Mouse (Mus musculus) kidney, embryonic 15.5 days (tissue): Measurements from ENCODE around the gene Ifitm10. TPM values are rescaled to one million over a fixed set of nuclear protein-coding genes. Genes with fewer than 3 reads are reported as not detected.
"Not testable (repeated sequence)": the region's sequence is repeated elsewhere in the genome, so short reads cannot be mapped to it uniquely, and the experiment has no call there.

Experiments
- ATAC-seq: fragments of 200-750 bp; cut with Nextera tagmentation; replicated peaks from 2 replicates; pipeline ENCODE4 v1.8.0; 2017; ENCODE audit warnings: moderate TSS enrichment; ENCODE audit not compliant: low FRiP score
- H3K27ac ChIP-seq: fragments of 300-500 bp; sonication (generic); 2 replicates; pipeline ENCODE4 v1.5.1; 2015; ENCODE audit warnings: mild to moderate bottlenecking, inconsistent platforms
- H3K27me3 ChIP-seq: fragments of 300-500 bp; sonication (generic); 2 replicates; pipeline ENCODE4 v1.6.1; 2015; ENCODE audit warnings: inconsistent platforms
- H3K36me3 ChIP-seq: fragments of 300-500 bp; sonication (generic); 2 replicates; pipeline ENCODE4 v1.6.1; 2015; ENCODE audit warnings: inconsistent platforms
- H3K4me1 ChIP-seq: fragments of 300-500 bp; sonication (generic); 2 replicates; pipeline ENCODE4 v1.6.1; 2015; ENCODE audit warnings: inconsistent platforms
- H3K4me2 ChIP-seq: fragments of 300-500 bp; sonication (generic); 2 replicates; pipeline ENCODE4 v1.6.1; 2015; ENCODE audit warnings: moderate library complexity, mild to moderate bottlenecking, inconsistent platforms
- H3K4me3 ChIP-seq: fragments of 300-500 bp; sonication (generic); replicated peaks from 2 replicates; pipeline ENCODE4 v1.5.1; 2015; ENCODE audit warnings: mild to moderate bottlenecking, inconsistent platforms
- H3K9ac ChIP-seq: fragments of 300-500 bp; sonication (generic); 2 replicates; pipeline ENCODE4 v1.6.1; 2015; ENCODE audit warnings: mild to moderate bottlenecking, inconsistent platforms
- H3K9me3 ChIP-seq: fragments of 300-500 bp; sonication (generic); replicated peaks from 2 replicates; pipeline ENCODE4 v1.6.1; 2016; ENCODE audit warnings: inconsistent platforms
- whole genome bisulfite sequencing: fragments of 180-500 bp; shearing (Covaris S2); methylation state at CpG from one replicate; pipeline ENCODE4 v1.1.7; 2015; ENCODE audit warnings: mixed read lengths; 5-methylcytosine and 5-hydroxymethylcytosine counted together
- polyA plus RNA-seq: library from polyadenylated mRNA; unstranded; fragments of >200 nt; fragmentation: Nextera tagmentation; extraction: Ambion mirVana; gene quantifications from 2 replicates; pipeline ENCODE4 v1.2.1, GENCODE M21; 2015

Ifitm10 gene
- 1.8 and 2.3 TPM in 2 replicates for polyA plus RNA-seq

DNA sequence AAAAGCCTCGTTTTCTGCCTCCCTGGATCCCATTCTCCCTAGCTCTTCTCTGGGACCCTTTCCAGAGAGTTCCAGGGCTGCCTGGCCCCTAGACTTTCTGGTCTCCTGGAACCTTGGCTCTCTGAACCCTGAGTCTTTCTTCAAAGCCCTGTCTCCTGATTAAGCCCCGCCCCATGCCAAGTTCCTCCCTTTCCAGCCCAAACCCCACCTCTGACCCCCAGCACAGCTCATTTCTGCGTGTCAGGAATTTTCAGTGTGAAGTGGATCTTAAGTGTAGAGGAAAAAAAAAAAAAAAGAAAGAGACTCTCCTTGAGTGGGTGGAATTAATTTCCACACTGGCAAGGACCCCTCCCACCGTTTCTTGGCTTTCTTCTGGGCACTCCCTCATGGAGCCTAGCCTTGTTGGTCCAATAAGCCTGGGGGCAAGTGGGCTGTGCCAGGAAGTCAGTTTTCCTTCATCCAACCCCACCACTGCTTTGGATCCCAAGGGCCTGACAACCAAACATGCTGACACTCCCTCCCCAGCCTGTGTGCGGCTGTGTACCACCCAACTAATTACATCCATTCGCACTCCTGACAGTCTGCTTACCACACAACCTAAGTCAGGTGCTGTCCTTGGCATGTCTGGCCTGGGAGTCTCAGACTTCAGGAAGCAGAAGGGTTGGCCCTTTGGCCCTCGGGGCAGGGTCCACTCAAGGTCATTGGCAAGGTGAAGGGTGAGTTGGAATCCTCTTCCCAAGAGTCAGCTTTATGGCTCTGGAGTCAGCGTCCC is at the start of gene Ifitm10:
Gene Ifitm10 (minus strand): TSS at position 113 of the 772 bp plus-strand sequence.
- Histone ChIP-seq H3K9me3 (no peaks in the 10 kb centered on the region), H3K4me3 (peak within 1 kb of the TSS; percentile 47; the same call in 1 of the 2 replicates), H3K27ac (no peak within 1 kb of the TSS), H3K4me1 (peaks cover 31% of the 10 kb centered on the region), H3K4me2 (peak within 1 kb of the TSS; percentile 91), H3K9ac (peak within 1 kb of the TSS; percentile 31; the same call in 1 of the 2 replicates), H3K36me3 (peaks cover 35% of the 10 kb centered on the region), H3K27me3 (peaks cover 41% of the 10 kb centered on the region)
- 68% methylated on average over 8 of the region's 8 CpGs for WGBS
- no peak for ATAC-seq

DNA sequence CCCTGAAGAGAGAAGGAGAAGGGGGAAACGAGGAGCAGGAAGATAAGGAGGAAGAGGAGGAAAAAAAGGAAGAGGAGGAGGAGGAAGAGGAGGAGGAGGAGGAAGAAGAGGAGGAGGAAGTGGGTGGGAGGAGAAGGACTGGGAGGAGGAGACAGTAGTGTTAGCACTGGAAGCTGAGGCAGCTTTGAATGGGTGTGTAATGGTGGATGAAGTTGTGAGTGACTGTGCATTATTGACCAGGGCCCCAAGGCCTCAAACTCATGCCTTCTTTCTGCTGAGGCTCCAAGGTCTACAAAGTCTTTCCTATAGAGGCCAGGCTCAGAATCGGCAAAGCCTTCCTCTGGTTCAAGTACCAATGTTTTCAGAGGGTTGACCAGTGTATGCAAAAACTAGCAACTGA is 48.3 kb upstream of the Ifitm10 start:
- WGBS: 78% methylated on average over 2 of the region's 2 CpGs
- H3K4me1 ChIP-seq: peaks cover 15% of the 10 kb centered on the region
- ATAC-seq: no peak
- H3K9ac ChIP-seq: no peak overlapping the region
- no peaks in the 10 kb centered on the region for H3K36me3 ChIP-seq
- H3K27ac ChIP-seq: no peak overlapping the region
- no peaks in the 10 kb centered on the region for H3K27me3 ChIP-seq
- H3K9me3 ChIP-seq: no peaks in the 10 kb centered on the region
- no peak overlapping the region for H3K4me3 ChIP-seq
- H3K4me2 ChIP-seq: no peak overlapping the region

DNA sequence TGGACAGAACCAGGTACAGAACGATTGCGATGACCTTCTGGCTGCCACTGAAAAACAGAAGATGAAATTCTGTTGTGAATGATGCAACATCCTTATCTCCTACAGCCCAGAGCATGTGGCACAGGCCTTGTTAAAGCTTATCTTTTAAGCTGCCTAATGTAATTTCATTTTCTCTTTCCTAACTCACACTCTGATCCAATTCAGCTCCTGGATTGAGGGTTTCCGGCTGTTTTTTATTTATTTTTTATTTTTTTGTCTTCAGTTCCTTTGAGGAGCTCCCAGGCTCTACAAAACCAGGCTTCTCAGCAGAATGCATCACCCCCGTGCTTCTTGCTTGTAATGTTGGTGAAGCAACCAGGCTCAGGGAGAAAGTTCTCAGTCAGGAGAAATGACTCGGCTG is 46.3 kb upstream of the Ifitm10 start:
- H3K27ac ChIP-seq: no peak overlapping the region
- H3K36me3 ChIP-seq: no peaks in the 10 kb centered on the region
- H3K27me3 ChIP-seq: no peaks in the 10 kb centered on the region
- no peak overlapping the region for H3K4me2 ChIP-seq
- no peak overlapping the region for H3K9ac ChIP-seq
- H3K4me3 ChIP-seq: no peak overlapping the region
- no peaks in the 10 kb centered on the region for H3K4me1 ChIP-seq
- H3K9me3 ChIP-seq: no peaks in the 10 kb centered on the region
- no peak for ATAC-seq
- WGBS: 77% methylated on average over 5 of the region's 5 CpGs

DNA sequence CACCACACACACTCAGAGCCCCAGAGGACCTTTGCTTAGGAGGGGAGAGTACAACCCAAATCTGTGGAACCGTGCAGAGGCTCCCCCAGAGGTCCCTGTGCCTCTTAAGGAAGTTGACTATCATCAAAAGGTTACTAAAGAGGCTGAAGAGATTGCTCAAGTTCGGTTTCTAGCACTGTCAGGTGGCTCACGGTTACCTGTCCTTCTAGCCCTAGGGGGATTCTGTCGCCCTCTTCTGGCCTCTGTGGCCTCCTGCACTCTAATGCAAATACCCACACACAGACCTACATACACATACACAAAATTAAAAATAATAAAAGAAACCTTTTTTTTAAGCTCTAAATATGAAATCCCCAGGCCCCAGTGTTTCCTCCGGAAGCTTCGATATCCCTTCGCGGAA is 45.1 kb upstream of the Ifitm10 start:
- ATAC-seq: no peak
- H3K27me3 ChIP-seq: no peaks in the 10 kb centered on the region
- no peaks in the 10 kb centered on the region for H3K9me3 ChIP-seq
- H3K27ac ChIP-seq: no peak overlapping the region
- no peaks in the 10 kb centered on the region for H3K4me1 ChIP-seq
- no peaks in the 10 kb centered on the region for H3K36me3 ChIP-seq
- no peak overlapping the region for H3K9ac ChIP-seq
- H3K4me2 ChIP-seq: no peak overlapping the region
- no peak overlapping the region for H3K4me3 ChIP-seq
- WGBS: 91% methylated on average over 8 of the region's 8 CpGs

DNA sequence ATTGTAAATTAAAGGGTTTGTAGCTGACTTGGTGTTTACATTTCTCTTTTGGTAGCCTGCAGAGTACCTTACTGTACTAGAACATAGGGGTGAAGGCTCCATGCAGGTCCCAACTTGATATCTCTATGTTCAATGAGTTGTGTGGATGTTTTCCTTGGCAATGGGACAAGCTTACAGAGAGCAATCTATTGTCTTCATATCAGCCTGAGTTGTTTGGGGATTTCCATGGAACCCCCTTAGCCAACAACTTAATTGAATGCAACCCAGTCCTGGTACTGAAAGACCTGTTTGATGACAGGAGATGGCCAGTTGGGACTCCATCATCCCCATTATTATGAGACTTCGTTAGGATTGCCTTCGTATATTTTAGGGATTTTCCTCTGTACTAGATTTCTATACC is 44.5 kb upstream of the Ifitm10 start:
- no peak overlapping the region for H3K27ac ChIP-seq
- H3K36me3 ChIP-seq: no peaks in the 10 kb centered on the region
- no peaks in the 10 kb centered on the region for H3K9me3 ChIP-seq
- H3K4me2 ChIP-seq: no peak overlapping the region
- no peaks in the 10 kb centered on the region for H3K27me3 ChIP-seq
- ATAC-seq: no peak
- H3K4me3 ChIP-seq: no peak overlapping the region
- H3K9ac ChIP-seq: no peak overlapping the region
- 89% methylated on average over 2 of the region's 2 CpGs for WGBS
- H3K4me1 ChIP-seq: no peaks in the 10 kb centered on the region

DNA sequence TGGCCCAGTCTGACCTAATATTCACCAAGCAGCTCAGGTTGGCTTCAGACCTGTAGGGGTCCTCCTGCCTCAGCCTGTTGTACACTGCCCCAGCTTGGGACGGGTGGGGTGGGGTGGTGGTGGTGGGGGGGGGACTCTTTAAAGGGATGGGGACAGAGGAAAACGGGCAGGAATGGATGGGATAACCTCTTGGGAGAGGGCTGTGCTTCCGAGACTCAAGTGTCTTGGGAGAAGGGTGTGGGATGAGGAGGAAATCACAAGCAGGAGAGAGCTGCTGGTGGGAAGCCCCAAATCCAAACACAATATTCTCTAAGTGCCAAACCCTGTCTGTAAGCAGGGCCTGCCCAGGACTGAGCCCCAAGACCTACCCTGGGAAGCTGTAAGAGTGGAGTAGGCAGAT is 42.7 kb upstream of the Ifitm10 start:
- Histone ChIP-seq H3K9ac (no peak overlapping the region), H3K4me1 (no peaks in the 10 kb centered on the region), H3K4me2 (no peak overlapping the region), H3K4me3 (no peak overlapping the region), H3K36me3 (no peaks in the 10 kb centered on the region), H3K9me3 (no peaks in the 10 kb centered on the region), H3K27me3 (no peaks in the 10 kb centered on the region), H3K27ac (no peak overlapping the region)
- ATAC-seq: no peak
- 73% methylated on average over 3 of the region's 3 CpGs for WGBS

DNA sequence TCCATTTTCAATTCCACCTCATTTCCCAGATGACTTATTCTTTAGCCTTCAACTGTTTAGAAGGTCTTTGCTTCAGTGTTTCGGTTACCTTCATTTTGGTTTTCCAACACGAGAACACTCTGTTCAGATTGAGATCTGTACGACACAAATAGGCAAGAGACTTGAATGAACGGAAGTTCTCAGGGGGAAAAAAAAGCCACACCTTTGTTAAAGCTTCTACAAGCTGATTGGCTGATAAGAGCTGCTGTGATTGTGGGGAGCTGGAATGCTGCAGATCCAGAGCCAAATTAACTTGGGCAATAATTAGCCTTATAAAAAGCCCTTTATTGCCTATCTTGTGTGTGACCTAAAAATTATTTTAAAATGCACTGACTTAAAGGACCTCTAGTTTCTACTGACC is 41.8 kb upstream of the Ifitm10 start:
- Histone ChIP-seq H3K27me3 (no peaks in the 10 kb centered on the region), H3K4me1 (no peaks in the 10 kb centered on the region), H3K4me2 (no peak overlapping the region), H3K4me3 (no peak overlapping the region), H3K9me3 (no peaks in the 10 kb centered on the region), H3K27ac (peak overlapping the region; percentile 29), H3K36me3 (no peaks in the 10 kb centered on the region), H3K9ac (no peak overlapping the region)
- no peak for ATAC-seq
- 53% methylated on average over 4 of the region's 4 CpGs for WGBS

DNA sequence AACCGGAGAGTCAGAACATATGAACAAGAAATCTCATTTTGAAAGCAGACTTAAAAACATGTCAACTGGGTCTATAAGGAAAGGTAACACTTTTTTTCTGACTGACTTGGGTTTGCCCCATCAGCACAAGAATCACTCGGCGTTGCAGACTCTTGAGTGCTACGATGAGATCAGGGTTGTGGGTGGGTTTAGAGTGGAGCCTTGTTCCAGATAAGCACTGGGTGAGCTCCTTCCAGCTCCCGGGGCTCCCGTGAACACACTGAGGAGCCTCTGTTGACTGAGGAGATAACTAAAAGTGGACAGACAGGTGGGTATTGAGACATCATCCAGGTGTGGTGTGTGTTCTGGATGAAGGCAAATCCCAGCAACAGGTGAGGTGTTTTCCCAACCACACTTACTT is 39.7 kb upstream of the Ifitm10 start:
- H3K9me3 ChIP-seq: no peaks in the 10 kb centered on the region
- H3K4me1 ChIP-seq: no peaks in the 10 kb centered on the region
- no peak overlapping the region for H3K9ac ChIP-seq
- H3K27me3 ChIP-seq: no peaks in the 10 kb centered on the region
- H3K4me3 ChIP-seq: no peak overlapping the region
- whole genome bisulfite sequencing: 93% methylated on average over 6 of the region's 6 CpGs
- ATAC-seq: no peak
- H3K36me3 ChIP-seq: no peaks in the 10 kb centered on the region
- H3K4me2 ChIP-seq: no peak overlapping the region
- H3K27ac ChIP-seq: no peak overlapping the region

DNA sequence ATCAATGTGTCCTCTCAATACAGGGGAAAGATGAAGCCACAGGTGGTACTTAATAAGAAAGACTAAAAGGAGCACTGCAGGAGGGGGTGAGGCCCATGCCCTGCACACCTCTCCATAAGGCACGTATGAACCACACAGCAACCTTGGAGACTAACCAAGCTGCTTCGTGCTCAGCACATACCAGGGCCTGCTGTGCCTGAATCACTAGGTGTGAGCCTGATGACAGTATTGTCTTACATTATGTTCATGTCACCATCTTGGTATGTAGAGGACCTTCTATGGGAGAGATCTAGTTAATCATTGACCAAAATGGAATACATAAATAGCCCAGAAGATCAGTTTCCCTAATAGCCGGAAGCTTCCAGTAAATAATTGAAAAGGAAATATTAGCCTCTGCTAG is 36.0 kb upstream of the Ifitm10 start:
- Histone ChIP-seq H3K4me1 (no peaks in the 10 kb centered on the region), H3K27ac (no peak overlapping the region), H3K4me2 (no peak overlapping the region), H3K9me3 (no peaks in the 10 kb centered on the region), H3K9ac (no peak overlapping the region), H3K27me3 (no peaks in the 10 kb centered on the region), H3K36me3 (no peaks in the 10 kb centered on the region), H3K4me3 (no peak overlapping the region)
- no peak for ATAC-seq
- WGBS: 77% methylated on average over 3 of the region's 3 CpGs

DNA sequence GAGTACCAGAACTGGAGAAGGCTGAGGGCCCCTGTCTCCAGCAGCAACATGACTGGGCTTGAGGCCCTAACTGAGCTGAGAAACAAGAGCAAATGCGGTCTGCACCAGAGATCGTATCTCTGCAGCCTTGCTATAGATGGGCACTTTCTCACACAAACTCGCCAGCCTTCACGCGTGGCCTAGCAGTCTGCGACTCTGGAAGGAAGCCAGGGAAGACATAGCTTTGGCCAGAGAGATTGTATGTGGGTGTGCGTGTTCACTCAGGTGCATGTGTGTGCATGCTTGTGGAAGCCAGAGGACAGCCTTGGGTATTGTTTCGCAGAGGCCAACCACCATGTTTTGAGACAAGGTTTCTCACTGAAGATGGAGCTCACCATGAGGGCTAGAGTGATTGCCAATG is 35.1 kb upstream of the Ifitm10 start:
- Histone ChIP-seq H3K36me3 (no peaks in the 10 kb centered on the region), H3K4me2 (no peak overlapping the region), H3K9me3 (no peaks in the 10 kb centered on the region), H3K27me3 (no peaks in the 10 kb centered on the region), H3K9ac (no peak overlapping the region), H3K4me3 (no peak overlapping the region), H3K27ac (no peak overlapping the region), H3K4me1 (peaks cover 4% of the 10 kb centered on the region; the same call in 1 of the 2 replicates)
- ATAC-seq: no peak
- 87% methylated on average over 8 of the region's 8 CpGs for whole genome bisulfite sequencing

DNA sequence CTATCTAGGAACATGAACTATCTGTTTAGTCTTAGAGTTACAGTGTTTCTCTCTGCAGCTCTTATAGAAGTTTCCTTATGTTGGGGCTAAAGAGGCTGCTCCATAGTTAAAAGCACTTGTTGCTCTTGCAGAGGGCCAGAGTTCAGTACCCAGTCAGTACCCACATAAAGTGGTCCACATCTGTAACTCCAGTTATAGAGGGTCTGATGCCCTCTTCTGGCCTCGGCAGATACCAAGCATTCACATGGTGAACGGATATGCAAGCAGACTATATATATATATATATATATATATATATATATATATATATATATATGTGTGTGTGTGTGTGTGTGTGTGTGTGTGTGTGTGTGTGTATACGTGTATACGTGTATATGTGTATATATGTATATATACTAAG is 34.4 kb upstream of the Ifitm10 start:
- no peak for ATAC-seq
- peaks cover 6% of the 10 kb centered on the region; the same call in 1 of the 2 replicates for H3K4me1 ChIP-seq
- WGBS: 76% methylated on average over 4 of the region's 4 CpGs
- H3K36me3 ChIP-seq: no peaks in the 10 kb centered on the region
- no peak overlapping the region for H3K9ac ChIP-seq
- H3K4me3 ChIP-seq: no peak overlapping the region
- no peak overlapping the region for H3K4me2 ChIP-seq
- no peaks in the 10 kb centered on the region for H3K27me3 ChIP-seq
- H3K27ac ChIP-seq: no peak overlapping the region
- H3K9me3 ChIP-seq: no peaks in the 10 kb centered on the region

DNA sequence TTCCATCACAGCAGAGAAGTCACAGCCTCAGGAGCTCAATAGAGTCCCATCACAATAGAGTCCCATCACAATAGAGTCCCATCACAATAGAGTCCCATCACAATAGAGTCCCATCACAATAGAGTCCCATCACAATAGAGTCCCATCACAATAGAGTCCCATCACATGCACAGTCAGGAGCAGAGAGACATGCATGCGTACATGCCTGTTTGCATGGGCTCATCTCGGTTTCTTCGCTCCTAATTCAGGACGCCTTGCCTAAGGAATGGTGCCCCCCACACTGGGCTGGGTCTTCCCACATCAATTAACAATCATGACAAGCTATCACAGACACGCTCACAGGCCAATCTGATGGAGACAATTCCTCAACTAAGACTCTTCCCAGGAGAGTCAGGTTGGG is 31.6 kb upstream of the Ifitm10 start:
- ATAC-seq, H3K36me3 ChIP-seq, H3K4me3 ChIP-seq, H3K4me2 ChIP-seq, H3K27ac ChIP-seq, H3K9ac ChIP-seq, H3K9me3 ChIP-seq, H3K27me3 ChIP-seq: not testable (repeated sequence)
- WGBS: 88% methylated on average over 5 of the region's 5 CpGs
- peaks cover 17% of the 10 kb centered on the region; the same call in 1 of the 2 replicates for H3K4me1 ChIP-seq

DNA sequence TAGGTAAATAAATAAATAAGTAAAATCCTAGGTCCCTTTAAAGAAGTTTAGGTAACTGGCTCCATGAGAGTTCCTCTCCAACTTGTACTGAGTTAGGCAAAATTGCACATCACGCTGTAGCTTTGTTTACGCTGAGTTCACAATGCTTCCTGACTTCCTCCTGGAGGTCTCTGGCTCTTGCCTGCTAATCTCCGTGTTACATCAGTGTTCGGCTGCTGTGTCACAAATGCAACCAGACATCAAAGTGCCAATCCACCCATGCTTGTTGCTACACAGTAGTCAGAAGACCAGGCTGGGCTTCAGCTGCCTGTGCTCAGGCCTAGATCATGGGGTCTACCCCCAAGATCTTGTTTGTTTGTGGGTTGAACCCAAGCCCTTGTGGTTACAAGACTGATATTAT is 30.0 kb upstream of the Ifitm10 start:
- no peaks in the 10 kb centered on the region for H3K9me3 ChIP-seq
- WGBS: 70% methylated on average over 4 of the region's 4 CpGs
- no peak overlapping the region for H3K4me2 ChIP-seq
- H3K27ac ChIP-seq: peak overlapping the region; percentile 39; the same call in 1 of the 2 replicates
- no peak overlapping the region for H3K4me3 ChIP-seq
- H3K4me1 ChIP-seq: peaks cover 29% of the 10 kb centered on the region
- no peaks in the 10 kb centered on the region for H3K27me3 ChIP-seq
- ATAC-seq: no peak
- H3K9ac ChIP-seq: no peak overlapping the region
- H3K36me3 ChIP-seq: no peaks in the 10 kb centered on the region
